Mouse (Mus musculus): ENCODE measurements around the gene BC005624.

Gene BC005624

GRCm38 (mm10) chr2:30981790-30982513 lies at the start of gene BC005624, which contains the start of gene Usp20:
TSS of gene BC005624 (minus strand) at chr2:30982201.
TSS of gene Usp20 (plus strand) at chr2:30982279.
- DNase-seq (ENCODE audit: low spot score), result peak; percentile 95

DNA sequence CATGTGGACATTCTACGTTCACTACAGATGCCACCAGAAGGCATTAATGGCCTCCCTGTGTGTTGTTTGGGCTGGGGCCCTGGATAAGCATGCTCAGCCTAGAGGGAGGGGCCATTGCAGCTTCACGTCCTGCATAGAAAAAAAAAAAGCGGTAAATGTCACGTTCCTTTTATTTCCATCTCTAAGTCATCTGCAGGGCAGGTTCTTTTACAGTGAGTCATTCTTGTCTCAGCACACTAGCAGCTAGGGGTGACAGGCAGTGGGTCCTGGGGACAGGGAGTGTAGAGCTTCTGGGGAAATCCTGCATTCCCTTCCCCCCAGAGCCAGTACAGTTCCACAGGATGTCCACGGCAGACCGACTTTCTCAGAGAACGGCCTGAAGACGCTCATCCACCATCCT lies 44.6 kb upstream of the BC005624 start:
- no peak for DNase-seq (ENCODE audit: low spot score)

DNA sequence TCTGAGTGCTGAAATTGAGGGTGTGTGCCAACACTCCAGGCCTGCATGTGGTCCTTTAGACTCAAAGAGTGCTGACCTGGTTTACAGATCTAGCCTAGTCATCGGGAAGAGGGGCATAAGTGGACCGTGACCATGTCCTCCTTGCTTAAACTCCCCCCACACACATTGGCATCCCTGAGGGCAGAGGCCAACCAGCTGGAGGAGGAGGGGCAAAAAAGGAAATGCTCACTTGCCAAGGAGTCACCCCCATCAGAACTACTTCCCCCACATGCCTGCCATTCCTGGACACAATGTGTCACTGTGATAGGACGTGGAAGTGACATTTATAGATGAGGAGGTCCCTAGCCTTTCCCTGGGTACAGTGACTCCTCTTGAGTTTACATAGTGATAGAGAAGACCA lies 43.5 kb upstream of the BC005624 start:
- DNase-seq (ENCODE audit: low spot score), result no peak

DNA sequence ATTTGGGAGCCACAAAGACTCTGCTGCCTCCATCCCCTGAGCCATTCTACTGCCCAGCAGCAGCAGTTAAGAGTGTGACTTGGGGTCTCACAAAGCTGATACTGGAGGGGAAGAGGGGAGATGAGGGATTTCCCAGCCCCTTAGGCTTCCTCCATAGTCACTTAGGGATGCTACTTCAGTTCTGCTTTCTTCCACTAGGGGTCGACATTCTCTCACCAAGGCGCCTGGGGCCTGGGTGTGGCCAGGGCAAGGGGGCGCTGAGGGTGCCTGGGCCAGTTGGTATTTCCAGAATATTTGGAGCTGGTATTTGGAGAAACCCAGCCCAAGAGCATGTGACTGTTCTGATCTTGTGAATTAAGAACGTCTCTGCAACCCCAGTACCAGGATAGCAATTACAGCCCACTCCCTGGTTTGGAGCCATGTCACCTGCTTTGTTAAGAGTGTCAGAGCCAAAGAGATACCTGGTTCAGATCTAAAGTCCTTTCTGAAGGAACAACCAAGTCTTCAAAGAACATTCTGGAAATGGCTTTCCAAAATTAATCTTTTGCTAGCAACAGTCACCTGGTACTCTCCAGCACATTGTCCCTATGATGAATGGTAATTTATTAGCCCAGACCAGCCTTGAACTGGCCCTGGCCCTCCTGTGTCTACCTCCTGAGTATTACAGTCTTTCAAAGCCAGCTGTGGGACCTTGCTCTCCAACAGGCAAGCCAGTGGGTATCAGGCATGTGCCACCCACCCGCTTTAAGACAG lies 42.8 kb upstream of the BC005624 start:
- peak; percentile 71 for DNase-seq (ENCODE audit: low spot score)

DNA sequence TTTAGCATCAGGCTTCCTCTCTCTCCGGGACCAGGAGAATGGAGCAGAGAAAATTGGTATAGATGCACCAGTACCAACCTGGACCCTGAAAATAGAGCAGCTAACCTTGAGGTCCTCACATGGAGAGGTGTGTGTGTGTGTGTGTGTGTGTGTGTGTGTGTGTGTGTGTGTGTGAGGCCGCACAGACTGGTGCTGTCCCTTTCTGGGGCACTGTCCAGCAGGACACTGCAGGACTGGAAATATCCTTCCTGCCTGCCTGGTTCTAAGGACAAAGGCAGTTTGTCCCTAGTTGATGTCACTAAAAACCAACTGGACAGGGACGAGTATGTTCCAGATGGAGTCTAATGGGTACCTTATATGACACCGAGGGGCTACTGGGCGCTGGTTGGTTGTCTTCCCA lies 41.9 kb upstream of the BC005624 start:
- DNase-seq (ENCODE audit: low spot score), result no peak

GRCm38 (mm10) chr2:31020202-31020601 lies 38.2 kb upstream of the BC005624 start:
- DNase-seq (ENCODE audit: low spot score), result no peak

DNA sequence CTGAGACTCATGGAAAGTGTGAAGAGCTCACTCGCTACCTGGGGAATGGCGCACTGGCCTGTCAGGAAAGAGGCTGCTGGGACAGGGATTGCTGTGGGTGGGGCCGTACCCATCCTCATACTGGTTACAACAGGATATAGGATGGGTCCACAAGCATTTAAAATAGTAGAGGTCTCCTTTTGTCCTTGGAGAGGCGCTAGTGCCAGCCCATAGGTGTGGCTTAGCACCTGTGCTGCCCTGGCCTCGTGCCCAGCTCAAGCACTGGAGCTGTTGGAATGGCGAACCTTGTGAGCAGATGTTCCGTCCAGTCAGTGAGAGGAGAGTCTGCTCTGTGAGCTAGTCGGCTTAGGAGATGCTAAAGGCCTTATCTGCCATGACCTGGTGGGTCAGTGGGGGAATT lies 37.0 kb upstream of the BC005624 start:
- DNase-seq (ENCODE audit: low spot score), result no peak

DNA sequence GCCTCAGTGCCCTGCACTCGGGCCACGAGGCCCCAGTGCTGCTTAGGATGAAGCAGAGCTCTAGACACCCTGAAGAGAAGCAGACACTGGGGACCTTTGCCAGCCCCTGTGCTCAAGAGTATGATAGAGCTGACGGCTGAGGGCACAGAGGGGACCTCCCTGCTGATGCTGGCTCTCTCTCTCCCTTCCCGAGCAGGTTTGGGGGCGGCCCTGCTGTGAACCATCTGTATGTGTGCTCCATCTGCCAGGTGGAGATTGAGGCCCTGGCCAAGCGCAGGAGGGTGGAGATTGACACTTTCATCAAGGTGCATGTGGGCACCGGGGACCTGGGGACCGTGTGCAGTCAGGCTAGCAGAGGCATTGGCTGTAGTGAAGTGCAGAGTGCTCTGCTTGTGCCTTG lies 36.5 kb upstream of the BC005624 start:
- no peak for DNase-seq (ENCODE audit: low spot score)

- no peak for DNase-seq (ENCODE audit: low spot score)
Observed at GRCm38 (mm10) chr2:31017625-31018317, 35.8 kb upstream of the BC005624 start.

DNA sequence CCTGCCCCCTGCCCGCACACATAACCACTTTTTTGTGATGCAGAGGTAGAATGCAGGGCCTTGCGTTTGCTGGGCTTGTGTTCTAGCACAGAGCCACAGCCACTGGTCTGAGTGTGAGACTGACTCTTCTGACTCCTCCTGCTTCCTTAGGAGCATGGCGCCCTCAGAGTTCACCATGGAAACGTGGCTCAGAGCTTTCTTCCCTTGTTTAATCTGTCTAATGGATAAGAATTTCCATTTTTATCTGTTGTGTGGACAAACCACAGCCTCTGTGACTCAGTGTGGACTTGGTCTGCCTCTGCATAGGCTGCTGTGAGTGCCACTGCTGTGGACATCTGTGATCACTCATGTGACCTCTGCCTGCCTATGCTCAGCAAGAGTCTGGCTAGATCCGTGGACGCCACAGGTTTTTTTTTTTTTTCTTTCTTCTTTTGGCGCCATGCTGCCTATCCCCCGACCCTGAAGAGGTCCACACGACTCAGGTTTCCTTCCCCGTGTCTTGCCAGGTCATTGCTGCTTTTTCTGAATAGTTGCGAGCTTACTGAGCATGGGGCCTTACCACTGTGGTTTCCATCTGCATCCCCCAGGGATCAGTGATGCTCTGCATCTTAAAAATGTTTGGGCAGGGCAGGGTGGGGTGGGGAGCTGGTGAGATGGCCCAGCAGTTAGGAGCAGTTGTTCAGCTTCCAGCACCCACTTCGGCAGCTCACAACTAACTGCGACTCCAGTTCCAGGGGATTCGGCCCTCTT lies 31.5 kb upstream of the BC005624 start:
- no peak for DNase-seq (ENCODE audit: low spot score)

- DNase-seq (ENCODE audit: low spot score), result no peak
Observed at GRCm38 (mm10) chr2:31007208-31007607, 25.2 kb upstream of the BC005624 start.

- DNase-seq (ENCODE audit: low spot score), result no peak
Observed at GRCm38 (mm10) chr2:31006434-31006833, 24.4 kb upstream of the BC005624 start.

DNA sequence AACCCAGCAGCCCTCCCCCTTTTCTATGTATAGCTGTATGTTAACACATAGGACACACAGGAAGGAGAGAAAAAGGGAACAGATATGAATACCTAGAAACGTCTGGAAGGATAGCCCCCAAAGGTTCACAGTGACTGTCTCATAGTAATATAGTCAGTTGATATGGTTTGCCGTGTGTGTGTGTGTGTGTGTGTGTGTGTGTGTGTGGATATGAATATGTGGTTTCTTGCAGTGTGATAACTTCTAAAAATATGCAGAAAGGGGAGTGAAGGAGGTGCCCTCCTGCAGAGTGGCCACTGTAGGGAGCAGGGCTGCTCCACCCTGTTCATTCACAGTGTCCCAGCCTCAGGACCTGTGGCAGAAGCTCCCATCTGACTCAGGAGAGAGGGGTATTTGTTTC lies 23.5 kb upstream of the BC005624 start:
- DNase-seq (ENCODE audit: low spot score), result no peak

DNA sequence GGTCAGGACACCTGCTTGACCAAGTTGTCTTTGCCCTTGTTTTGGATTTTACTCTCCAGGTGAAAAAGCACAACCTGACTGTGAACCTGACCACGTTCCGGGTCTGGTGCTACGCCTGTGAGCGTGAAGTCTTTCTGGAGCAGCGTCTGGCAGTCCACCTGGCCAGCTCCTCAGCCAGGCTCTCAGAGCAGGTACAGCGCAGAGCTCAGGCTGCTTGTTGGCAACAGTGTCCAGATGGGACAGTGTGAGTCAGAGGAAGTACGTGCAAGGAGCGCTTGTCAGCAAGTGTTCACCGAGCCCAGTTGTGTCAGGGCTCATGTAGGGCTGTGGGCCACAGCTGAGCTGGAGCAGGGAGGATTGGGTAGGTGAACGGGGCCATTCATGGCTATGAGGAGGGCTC lies 20.9 kb upstream of the BC005624 start:
- DNase-seq (ENCODE audit: low spot score), result no peak

DNA sequence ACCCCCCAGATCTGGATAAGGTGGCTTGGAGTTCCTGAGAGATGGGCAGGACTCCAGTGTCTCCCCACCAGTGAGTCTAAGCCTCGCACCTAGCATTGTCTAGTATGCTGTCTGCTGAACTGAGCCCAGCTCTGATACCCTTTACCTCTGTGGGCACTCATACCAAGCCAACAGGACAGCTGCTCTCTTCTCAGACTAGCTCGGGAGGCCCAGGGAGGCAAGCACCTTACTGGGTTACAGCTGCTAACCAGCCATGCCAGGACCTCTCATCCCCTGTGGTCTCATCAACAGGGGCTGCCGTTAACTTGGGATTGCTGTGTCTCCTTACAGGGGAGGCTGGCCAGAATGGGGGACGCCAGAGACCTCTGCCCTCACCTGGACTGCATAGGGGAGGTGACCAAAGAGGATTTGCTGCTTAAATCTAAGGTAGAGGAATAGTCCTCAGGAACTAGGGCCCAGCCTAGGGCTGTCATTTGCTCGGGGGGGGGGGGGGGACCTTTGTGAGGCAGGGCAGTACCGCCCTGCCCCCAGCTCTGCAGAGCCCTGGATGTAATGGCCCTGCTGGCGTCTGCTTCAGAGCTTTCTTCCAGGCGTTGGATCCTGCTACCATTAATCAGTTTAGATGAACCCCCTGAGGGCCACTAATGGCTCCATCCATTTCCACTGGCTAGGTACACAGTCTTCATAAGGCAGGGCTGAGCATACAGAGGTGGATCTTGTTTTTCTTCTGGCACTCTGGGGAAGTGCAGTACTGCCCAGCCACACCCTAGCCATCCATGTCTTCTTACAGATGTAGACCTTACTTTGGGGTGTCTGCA lies 16.7 kb upstream of the BC005624 start:
- no peak for DNase-seq (ENCODE audit: low spot score)

- DNase-seq (ENCODE audit: low spot score), result no peak
Observed at GRCm38 (mm10) chr2:30995432-30995996, 13.5 kb upstream of the BC005624 start.

DNA sequence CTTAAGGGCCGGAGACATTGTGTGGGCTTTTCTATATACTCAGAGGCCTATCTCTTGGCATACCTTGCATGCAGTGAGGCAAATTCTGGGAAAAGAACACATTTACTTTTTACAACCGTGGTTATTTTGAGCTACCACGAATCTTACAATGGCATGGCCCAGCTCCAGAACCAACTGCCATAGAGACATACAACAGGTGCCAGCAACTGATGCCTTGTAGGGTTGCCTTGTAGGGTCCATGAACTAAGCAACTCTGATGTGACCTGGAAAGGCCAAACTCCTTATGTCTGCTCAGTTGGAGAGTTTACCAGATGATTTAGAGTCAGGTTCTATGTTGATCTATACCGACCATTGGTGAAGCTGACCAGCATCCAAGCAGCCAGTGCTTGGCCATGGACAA lies 12.9 kb upstream of the BC005624 start:
- DNase-seq (ENCODE audit: low spot score), result no peak

- DNase-seq (ENCODE audit: low spot score), result no peak
Observed at GRCm38 (mm10) chr2:30990221-30990620, 8.2 kb upstream of the BC005624 start.

DNA sequence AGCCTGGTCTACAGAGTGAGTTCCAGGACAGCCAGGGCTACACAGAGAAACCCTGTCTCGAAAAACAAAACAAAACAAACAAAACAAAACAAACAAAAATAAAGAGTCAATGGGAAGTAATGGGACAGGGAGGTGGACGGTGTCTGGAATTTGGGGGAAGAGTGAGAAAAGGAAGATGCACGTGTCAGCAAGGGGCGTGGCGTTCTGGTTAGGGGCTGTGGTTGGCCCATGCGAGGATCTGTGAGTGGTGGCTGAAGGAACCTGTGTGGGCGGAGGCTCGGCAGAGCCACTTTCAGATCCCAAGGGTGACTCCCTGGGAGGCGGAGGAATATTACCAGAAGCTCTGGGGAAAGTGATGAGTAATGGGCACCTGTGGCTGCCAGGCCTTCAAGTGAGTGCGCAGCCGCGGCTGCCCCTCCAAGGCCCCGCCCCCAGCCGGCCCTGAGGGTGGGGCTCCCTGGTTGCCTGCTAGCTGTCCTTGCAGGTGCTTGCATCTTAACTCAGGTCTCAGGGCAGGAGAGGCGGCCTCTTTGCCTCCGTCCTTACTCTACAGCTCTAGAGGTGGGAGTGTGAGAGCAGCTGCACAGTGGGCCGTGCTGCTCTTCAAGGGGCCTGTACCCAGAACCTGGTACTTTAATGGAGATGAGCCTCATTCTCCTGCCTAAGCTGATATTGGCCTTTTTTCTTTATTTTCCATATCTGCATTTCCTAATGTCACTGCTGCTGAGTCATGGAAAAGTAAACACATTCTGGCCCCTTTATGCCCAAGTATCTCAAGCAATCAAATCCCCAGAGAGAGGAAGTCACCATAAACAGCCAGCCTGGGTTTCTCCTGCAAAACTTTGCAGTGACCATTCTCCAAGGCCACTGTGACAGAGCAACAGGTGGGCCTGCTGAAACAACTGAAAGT lies 3.4 kb upstream of the BC005624 start:
- DNase-seq (ENCODE audit: low spot score), result peak; percentile 38

- DNase-seq (ENCODE audit: low spot score), result no peak
Observed at GRCm38 (mm10) chr2:30983024-30983423, 1.0 kb upstream of the BC005624 start.

Measured in ovary, postnatal 14 days (tissue).